Mouse (Mus musculus): ENCODE measurements around the gene Vac14. TPM values are rescaled to one million over a fixed set of nuclear protein-coding genes. Genes with fewer than 3 reads are reported as not detected.

Vac14 gene
- polyA plus RNA-seq, 1 experiment from 2014 or later, result 25.2 TPM

- no peaks in the 10 kb centered on the region for H3K36me3 ChIP-seq (ENCODE audit: insufficient read depth)
- no peak overlapping the region for H3K4me2 ChIP-seq
- H3K9me3 ChIP-seq (ENCODE audit: low read depth, low read length), result no peaks in the 10 kb centered on the region
- H3K27me3 ChIP-seq (ENCODE audit: insufficient read depth, low read length), result no peaks in the 10 kb centered on the region
- no peak for TF ChIP-seq CTCF (IDR thresholded peaks at IDR 0.05; ENCODE audit: low read depth)
- H3K27ac ChIP-seq (ENCODE audit: low read depth), result no peak overlapping the region
- DNase-seq (no peak), ATAC-seq (ENCODE audit: insufficient read depth) (no peak)
- WGBS, result 37% methylated on average over 9 of the region's 9 CpGs
- H3K9ac ChIP-seq, result no peak overlapping the region
- H3K4me3 ChIP-seq (ENCODE audit: low read depth, low read length), result no peak overlapping the region
- H3K4me1 ChIP-seq (ENCODE audit: insufficient read depth), result no peaks in the 10 kb centered on the region
These were observed 128.3 kb downstream of the Vac14 start for GRCm38 (mm10) chr8:110746661-110747060.

GRCm38 (mm10) chr8:110749500-110750170, 131.2 kb downstream of the Vac14 start:
- 0 out of 2 replicates have a peak, but pooled peaks have one; percentile 32 for ATAC-seq (ENCODE audit: insufficient read depth)
- Histone ChIP-seq H3K9ac (no peak overlapping the region), H3K4me1 (ENCODE audit: insufficient read depth) (no peaks in the 10 kb centered on the region), H3K27me3 (ENCODE audit: insufficient read depth, low read length) (no peaks in the 10 kb centered on the region), H3K36me3 (ENCODE audit: insufficient read depth) (no peaks in the 10 kb centered on the region), H3K4me2 (no peak overlapping the region), H3K27ac (ENCODE audit: low read depth) (no peak overlapping the region), H3K9me3 (ENCODE audit: low read depth, low read length) (no peaks in the 10 kb centered on the region), H3K4me3 (ENCODE audit: low read depth, low read length) (no peak overlapping the region)
- WGBS, result 54% methylated on average over 10 of the region's 10 CpGs
- DNase-seq, result peak; percentile 94
- peak; percentile 90 for TF ChIP-seq CTCF (IDR thresholded peaks at IDR 0.05; ENCODE audit: low read depth)

GRCm38 (mm10) chr8:110750269-110750668, 131.9 kb downstream of the Vac14 start:
- no peak overlapping the region for H3K4me3 ChIP-seq (ENCODE audit: low read depth, low read length)
- H3K4me1 ChIP-seq (ENCODE audit: insufficient read depth), result no peaks in the 10 kb centered on the region
- no peaks in the 10 kb centered on the region for H3K27me3 ChIP-seq (ENCODE audit: insufficient read depth, low read length)
- ATAC-seq (ENCODE audit: insufficient read depth), result no peak
- H3K9me3 ChIP-seq (ENCODE audit: low read depth, low read length), result no peaks in the 10 kb centered on the region
- no peak overlapping the region for H3K4me2 ChIP-seq
- H3K27ac ChIP-seq (ENCODE audit: low read depth), result no peak overlapping the region
- no peak for TF ChIP-seq CTCF (IDR thresholded peaks at IDR 0.05; ENCODE audit: low read depth)
- H3K36me3 ChIP-seq (ENCODE audit: insufficient read depth), result no peaks in the 10 kb centered on the region
- DNase-seq, result no peak
- 33% methylated on average over 13 of the region's 13 CpGs for WGBS
- H3K9ac ChIP-seq, result no peak overlapping the region

GRCm38 (mm10) chr8:110751490-110751889, 133.1 kb downstream of the Vac14 start:
- WGBS, result 70% methylated on average over 5 of the region's 5 CpGs
- DNase-seq, result no peak
- H3K4me2 ChIP-seq, result no peak overlapping the region
- TF ChIP-seq CTCF (IDR thresholded peaks at IDR 0.05; ENCODE audit: low read depth), result no peak
- no peaks in the 10 kb centered on the region for H3K9me3 ChIP-seq (ENCODE audit: low read depth, low read length)
- no peak overlapping the region for H3K27ac ChIP-seq (ENCODE audit: low read depth)
- no peaks in the 10 kb centered on the region for H3K27me3 ChIP-seq (ENCODE audit: insufficient read depth, low read length)
- no peak for ATAC-seq (ENCODE audit: insufficient read depth)
- no peak overlapping the region for H3K4me3 ChIP-seq (ENCODE audit: low read depth, low read length)
- H3K4me1 ChIP-seq (ENCODE audit: insufficient read depth), result no peaks in the 10 kb centered on the region
- no peaks in the 10 kb centered on the region for H3K36me3 ChIP-seq (ENCODE audit: insufficient read depth)
- H3K9ac ChIP-seq, result no peak overlapping the region

GRCm38 (mm10) chr8:110754713-110755112, 136.3 kb downstream of the Vac14 start:
- 29% methylated on average over 4 of the region's 4 CpGs for WGBS
- H3K36me3 ChIP-seq (ENCODE audit: insufficient read depth), result no peaks in the 10 kb centered on the region
- H3K27ac ChIP-seq (ENCODE audit: low read depth), result no peak overlapping the region
- TF ChIP-seq CTCF (IDR thresholded peaks at IDR 0.05; ENCODE audit: low read depth), result no peak
- H3K27me3 ChIP-seq (ENCODE audit: insufficient read depth, low read length), result no peaks in the 10 kb centered on the region
- H3K4me2 ChIP-seq, result no peak overlapping the region
- no peaks in the 10 kb centered on the region for H3K4me1 ChIP-seq (ENCODE audit: insufficient read depth)
- no peak overlapping the region for H3K4me3 ChIP-seq (ENCODE audit: low read depth, low read length)
- H3K9me3 ChIP-seq (ENCODE audit: low read depth, low read length), result no peaks in the 10 kb centered on the region
- peak; percentile 64; the same call in 1 of the 2 replicates for ATAC-seq (ENCODE audit: insufficient read depth)
- no peak for DNase-seq
- H3K9ac ChIP-seq, result no peak overlapping the region

GRCm38 (mm10) chr8:110755511-110756170, 137.3 kb downstream of the Vac14 start:
- TF ChIP-seq CTCF (IDR thresholded peaks at IDR 0.05; ENCODE audit: low read depth), result no peak
- no peaks in the 10 kb centered on the region for H3K9me3 ChIP-seq (ENCODE audit: low read depth, low read length)
- H3K4me3 ChIP-seq (ENCODE audit: low read depth, low read length), result no peak overlapping the region
- no peak for ATAC-seq (ENCODE audit: insufficient read depth)
- H3K4me1 ChIP-seq (ENCODE audit: insufficient read depth), result no peaks in the 10 kb centered on the region
- no peak overlapping the region for H3K4me2 ChIP-seq
- no peak for DNase-seq
- 39% methylated on average over 15 of the region's 15 CpGs for WGBS
- no peaks in the 10 kb centered on the region for H3K36me3 ChIP-seq (ENCODE audit: insufficient read depth)
- H3K27me3 ChIP-seq (ENCODE audit: insufficient read depth, low read length), result no peaks in the 10 kb centered on the region
- no peak overlapping the region for H3K27ac ChIP-seq (ENCODE audit: low read depth)
- no peak overlapping the region for H3K9ac ChIP-seq

- ATAC-seq (ENCODE audit: insufficient read depth) (no peak), DNase-seq (no peak)
- no peak overlapping the region for H3K9ac ChIP-seq
- H3K27me3 ChIP-seq (ENCODE audit: insufficient read depth, low read length), result no peaks in the 10 kb centered on the region
- TF ChIP-seq CTCF (IDR thresholded peaks at IDR 0.05; ENCODE audit: low read depth), result no peak
- no peaks in the 10 kb centered on the region for H3K36me3 ChIP-seq (ENCODE audit: insufficient read depth)
- no peak overlapping the region for H3K27ac ChIP-seq (ENCODE audit: low read depth)
- 78% methylated on average over 5 of the region's 5 CpGs for WGBS
- no peaks in the 10 kb centered on the region for H3K9me3 ChIP-seq (ENCODE audit: low read depth, low read length)
- H3K4me2 ChIP-seq, result no peak overlapping the region
- 0 out of 2 replicates have a peak, but pooled peaks cover 2% of the 10 kb centered on the region for H3K4me1 ChIP-seq (ENCODE audit: insufficient read depth)
- no peak overlapping the region for H3K4me3 ChIP-seq (ENCODE audit: low read depth, low read length)
These were observed 137.8 kb downstream of the Vac14 start for GRCm38 (mm10) chr8:110756196-110756595.
